Comparison of ENCODE assay signal across 8 mouse cellular contexts in the genomic region with DNA sequence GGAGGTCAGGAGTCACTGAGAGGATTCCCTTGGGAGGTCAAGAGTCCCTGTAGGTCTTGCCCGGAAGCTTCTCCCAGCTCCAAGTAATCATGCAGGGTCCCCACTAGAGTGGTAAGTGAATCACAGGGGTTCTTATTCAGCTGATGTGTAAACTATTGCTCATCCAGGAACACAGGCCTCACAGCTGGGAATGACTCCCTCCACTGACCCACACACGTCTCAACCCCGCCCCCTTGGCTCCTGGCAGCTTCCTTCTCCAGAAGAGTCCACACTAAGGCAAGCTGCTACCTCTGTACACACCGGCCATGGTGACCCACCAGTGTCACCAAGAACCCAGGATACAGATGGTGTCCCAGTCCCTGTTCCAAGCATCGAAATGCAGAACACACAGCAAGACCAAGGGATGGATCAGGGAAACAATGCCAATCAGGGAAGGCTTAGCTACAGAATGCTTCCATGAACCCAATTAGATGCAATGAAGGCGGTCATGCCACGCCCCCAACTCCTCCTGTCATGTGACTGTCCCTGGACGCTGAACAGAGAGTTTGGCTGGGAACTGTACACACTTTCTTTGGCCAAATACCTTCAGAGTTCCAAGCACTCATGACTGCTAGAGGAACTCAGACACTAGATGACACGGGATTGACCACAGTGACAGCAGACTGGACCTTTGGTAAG. TPM values are rescaled to one million over a fixed set of nuclear protein-coding genes. Genes with fewer than 3 reads are reported as not detected.
DNase-seq lines count a peak whose midpoint lies in the region; ATAC-seq lines count a peak whose summit lies in the region.
"Had no signal": no experiment of that assay in that cellular context is flagged by ENCODE, and none has a peak within 500 bp of the region (broad histone marks: within the 10 kb centered on the region; RNA-seq: fewer than 3 reads in every experiment).

No protein-coding gene starts in this region.

- peaks cover 8% of the 10 kb centered on the region; the same call in 1 of the 2 replicates for H3K36me3 ChIP-seq in embryonic facial prominence, embryonic 14.5 days (ENCODE audit: control insufficient read depth, insufficient read depth, low read length)
- H3K36me3 ChIP-seq in lung, embryonic 15.5 days: 0 out of 2 replicates have a peak, but pooled peaks cover 4% of the 10 kb centered on the region

- H3K27ac ChIP-seq in embryonic facial prominence, embryonic 14.5 days (replicated peaks; ENCODE audit: low read depth, low read length): no peak overlapping the region
- H3K27ac ChIP-seq in lung, embryonic 15.5 days: peak overlapping the region; percentile 93

- H3K9ac ChIP-seq in embryonic facial prominence, embryonic 14.5 days (ENCODE audit: low read depth, low read length): peak overlapping the region; percentile 20; the same call in 1 of the 2 replicates
- no peak overlapping the region for H3K9ac ChIP-seq in lung, embryonic 15.5 days

- H3K4me1 ChIP-seq in embryonic facial prominence, embryonic 14.5 days (ENCODE audit: control insufficient read depth, insufficient read depth, low read length): peaks cover 23% of the 10 kb centered on the region
- H3K4me1 ChIP-seq in lung, embryonic 15.5 days: peaks cover 65% of the 10 kb centered on the region

- H3K9me3 ChIP-seq in embryonic facial prominence, embryonic 14.5 days (ENCODE audit: control insufficient read depth, low read length): no peaks in the 10 kb centered on the region
- H3K9me3 ChIP-seq in lung, embryonic 15.5 days: no peaks in the 10 kb centered on the region

- no peak overlapping the region for H3K4me3 ChIP-seq in embryonic facial prominence, embryonic 14.5 days (ENCODE audit: low read depth, low read length)
- H3K4me3 ChIP-seq in lung, embryonic 15.5 days: no peak overlapping the region

- H3K27me3 ChIP-seq in embryonic facial prominence, embryonic 14.5 days (replicated peaks; ENCODE audit: control insufficient read depth, insufficient read depth, low read length): no peaks in the 10 kb centered on the region
- no peaks in the 10 kb centered on the region for H3K27me3 ChIP-seq in lung, embryonic 15.5 days

- DNase-seq in right cerebral cortex, postnatal 10 days (ENCODE audit: low spot score in 2 of 2): peak; percentile 60 to 63
- no peak for DNase-seq in right cerebral cortex, postnatal 25 days
- DNase-seq in embryonic facial prominence, embryonic 14.5 days (ENCODE audit: low spot score): no peak
- DNase-seq in heart, postnatal 14 days: peak; percentile 74 to 79
- DNase-seq in ovary, adult 18-20 months (ENCODE audit: low spot score): no peak
- no peak for DNase-seq in neural tube, embryonic 10.5 days (ENCODE audit: extremely low spot score, low spot score)

- no peak overlapping the region for H3K4me2 ChIP-seq in embryonic facial prominence, embryonic 14.5 days (ENCODE audit: low read depth, low read length)
- H3K4me2 ChIP-seq in lung, embryonic 15.5 days: 0 out of 2 replicates have a peak overlapping the region, but pooled peaks have one; percentile 12

- no peak for ATAC-seq in embryonic facial prominence, embryonic 14.5 days (ENCODE audit: low read depth)
- ATAC-seq in lung, embryonic 15.5 days (ENCODE audit: borderline replicate concordance, extremely low read depth, low FRiP score, low TSS enrichment): peak; percentile 53; the same call in 1 of the 2 replicates

- intact Hi-C loops in heart, postnatal 14 days (cut with DNase I): loop anchor here (2.0 kb wide), 1 partner anchor 17 kb away; no protein-coding TSS in a partner anchor

- WGBS in embryonic facial prominence, embryonic 14.5 days: 58% methylated on average over 9 of the region's 9 CpGs
- WGBS in lung, embryonic 15.5 days: 40% methylated on average over 9 of the region's 9 CpGs

RNA-seq across cellular contexts. Expression of a gene that starts 18.0 kb away (rescaled TPM):
- 16.5 and 17.1 TPM in 2 replicates for polyA plus RNA-seq in embryonic facial prominence, embryonic 14.5 days (2014; fragmentation: Nextera tagmentation; extraction: Ambion mirVana)
- total RNA-seq in heart, postnatal 14 days (2021): 10 to 100 TPM; 13.0 to 13.9 TPM
- 15.7 and 16.6 TPM in 2 replicates for polyA plus RNA-seq in lung, embryonic 15.5 days (2015; fragmentation: Nextera tagmentation; extraction: Ambion mirVana)

RNA-seq across cellular contexts. Expression of a gene that starts 27.8 kb away (rescaled TPM):
- not detected in 2 replicates for polyA plus RNA-seq in embryonic facial prominence, embryonic 14.5 days (2014; fragmentation: Nextera tagmentation; extraction: Ambion mirVana)
- total RNA-seq in heart, postnatal 14 days (2021): not detected
- polyA plus RNA-seq in lung, embryonic 15.5 days (2015; fragmentation: Nextera tagmentation; extraction: Ambion mirVana): not detected in 2 replicates
- total RNA-seq: layer of hippocampus, postnatal 14 days had no signal

Comparison
In these comparisons a context has a peak if more than half of its experiments do, and no peak if none do; other contexts are left out.
1. DNase-seq: peak in right cerebral cortex, postnatal 10 days (2 of 2) and heart, postnatal 14 days (2 of 2); none in right cerebral cortex, postnatal 25 days (single experiment), embryonic facial prominence, embryonic 14.5 days (single experiment), ovary, adult 18-20 months (single experiment) and neural tube, embryonic 10.5 days (single experiment).